Mouse (Mus musculus) stomach, embryonic 14.5 days (tissue): ENCODE measurements around the gene Snrnp35. TPM values are rescaled to one million over a fixed set of nuclear protein-coding genes. Genes with fewer than 3 reads are reported as not detected.
A peak's percentile ranks its signal among the peaks of the same experiment; 100 is the strongest.

Source experiments
- ATAC-seq: fragments of 200-750 bp; cut with Nextera tagmentation; 2 replicates; pipeline ENCODE4 v1.8.0; 2017; ENCODE audit warnings: low read depth, moderate TSS enrichment; ENCODE audit not compliant: insufficient number of reproducible peaks, insufficient read depth, low FRiP score
- H3K27ac ChIP-seq: fragments of 300-500 bp; sonication (generic); 2 replicates; pipeline ENCODE4 v1.5.1; 2014; ENCODE audit warnings: mild to moderate bottlenecking, low read length, moderate library complexity, mixed read lengths
- H3K27me3 ChIP-seq: fragments of 300-500 bp; sonication (generic); 2 replicates; pipeline ENCODE4 v1.6.1; 2014; ENCODE audit warnings: low read length, control low read depth, mixed read lengths; ENCODE audit not compliant: control insufficient read depth, insufficient read depth
- H3K36me3 ChIP-seq: fragments of 300-500 bp; sonication (generic); 2 replicates; pipeline ENCODE4 v1.6.1; 2014; ENCODE audit warnings: mild to moderate bottlenecking, control low read depth, low read length, moderate library complexity, mixed read lengths; ENCODE audit not compliant: control insufficient read depth, insufficient read depth
- H3K4me1 ChIP-seq: fragments of 300-500 bp; sonication (generic); 2 replicates; pipeline ENCODE4 v1.6.1; 2014; ENCODE audit warnings: low read length, control low read depth, mixed read lengths; ENCODE audit not compliant: control insufficient read depth, insufficient read depth
- H3K4me2 ChIP-seq: fragments of 300-500 bp; sonication (generic); replicated peaks from 2 replicates; pipeline ENCODE4 v1.6.1; 2014; ENCODE audit warnings: low read depth, low read length, control low read depth
- H3K4me3 ChIP-seq: fragments of 300-500 bp; sonication (generic); 2 replicates; pipeline ENCODE4 v1.5.1; 2014; ENCODE audit warnings: low read depth, low read length, control low read depth
- H3K9ac ChIP-seq: fragments of 300-500 bp; sonication (generic); replicated peaks from 2 replicates; pipeline ENCODE4 v1.6.1; 2014; ENCODE audit warnings: low read depth, mild to moderate bottlenecking, control low read depth, low read length, moderate library complexity, mixed read lengths
- H3K9me3 ChIP-seq: fragments of 300-500 bp; sonication (generic); 2 replicates; pipeline ENCODE4 v1.6.1; 2016; ENCODE audit warnings: low read depth, low read length, control low read depth; ENCODE audit not compliant: control insufficient read depth
- WGBS: fragments of 180-500 bp; shearing (Covaris S2); extraction: QIAGEN DNeasy Blood & Tissue Kit; methylation state at CpG from one replicate; pipeline ENCODE4 v1.1.7; 2014; 5-methylcytosine and 5-hydroxymethylcytosine counted together
- polyA plus RNA-seq: library from polyadenylated mRNA; unstranded; fragments of >200 nt; fragmentation: Nextera tagmentation; extraction: Ambion mirVana; gene quantifications from 2 replicates; pipeline ENCODE4 v1.2.1, GENCODE M21; 2014

The Snrnp35 gene
- polyA plus RNA-seq, 1 experiment from 2014 or later, result 11.5 TPM

- ATAC-seq, result peak; percentile 87
- H3K9ac ChIP-seq, result peak overlapping the region; percentile 92
- 5% methylated on average over 53 of the region's 66 CpGs for WGBS
- H3K9me3 ChIP-seq, result no peaks in the 10 kb centered on the region
- H3K4me2 ChIP-seq, result peak overlapping the region; percentile 82
- peaks cover 11% of the 10 kb centered on the region; the same call in 1 of the 2 replicates for H3K4me1 ChIP-seq
- H3K27me3 ChIP-seq, result no peaks in the 10 kb centered on the region
- H3K36me3 ChIP-seq, result peaks cover 27% of the 10 kb centered on the region
- peak overlapping the region; percentile 86 for H3K4me3 ChIP-seq
- H3K27ac ChIP-seq, result peak overlapping the region; percentile 95
Observed at GRCm38 (mm10) chr5:124444661-124445561, 38.0 kb upstream of the Snrnp35 start.

DNA sequence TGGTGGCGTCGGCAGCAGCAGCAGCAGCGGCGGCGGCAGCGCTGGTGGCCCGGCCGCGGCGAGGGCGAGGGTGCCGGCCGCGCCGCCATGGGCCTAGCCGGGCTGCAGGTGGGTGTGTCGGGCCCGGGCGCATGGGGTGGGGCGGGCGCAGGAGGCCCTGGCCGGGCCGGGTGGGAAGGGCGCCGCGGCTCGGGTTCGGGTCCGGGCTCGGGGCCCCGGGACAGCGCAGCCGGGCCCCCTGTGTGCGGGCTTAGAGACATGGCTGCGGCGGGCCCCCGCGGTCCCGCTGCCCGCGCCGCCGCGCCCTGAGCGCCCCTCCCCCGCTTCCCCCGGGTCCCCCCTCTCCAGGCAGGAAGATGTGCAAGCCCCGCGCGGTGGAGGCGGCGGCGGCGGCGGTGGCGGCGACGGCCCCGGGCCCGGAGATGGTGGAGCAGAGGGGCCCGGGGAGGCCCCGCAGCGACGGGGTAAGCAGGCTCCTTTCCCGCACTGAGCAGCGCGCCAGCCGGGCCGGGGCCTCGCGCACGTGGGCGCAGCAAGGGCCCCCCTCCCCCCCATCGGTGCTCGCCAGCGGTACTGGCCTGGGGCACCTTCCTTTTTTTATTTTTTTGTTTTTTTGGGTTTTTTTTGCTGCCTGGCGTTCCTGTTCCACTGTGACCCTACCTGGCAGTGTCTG, 37.2 kb upstream of the Snrnp35 start:
- peak overlapping the region; percentile 95 for H3K27ac ChIP-seq
- WGBS, result under 1% methylated on average over 68 of the region's 77 CpGs
- H3K27me3 ChIP-seq, result no peaks in the 10 kb centered on the region
- peaks cover 11% of the 10 kb centered on the region; the same call in 1 of the 2 replicates for H3K4me1 ChIP-seq
- H3K36me3 ChIP-seq, result peaks cover 35% of the 10 kb centered on the region
- peak; percentile 51 for ATAC-seq
- H3K9ac ChIP-seq, result peak overlapping the region; percentile 92
- no peaks in the 10 kb centered on the region for H3K9me3 ChIP-seq
- H3K4me3 ChIP-seq, result peak overlapping the region; percentile 86
- H3K4me2 ChIP-seq, result peak overlapping the region; percentile 77

DNA sequence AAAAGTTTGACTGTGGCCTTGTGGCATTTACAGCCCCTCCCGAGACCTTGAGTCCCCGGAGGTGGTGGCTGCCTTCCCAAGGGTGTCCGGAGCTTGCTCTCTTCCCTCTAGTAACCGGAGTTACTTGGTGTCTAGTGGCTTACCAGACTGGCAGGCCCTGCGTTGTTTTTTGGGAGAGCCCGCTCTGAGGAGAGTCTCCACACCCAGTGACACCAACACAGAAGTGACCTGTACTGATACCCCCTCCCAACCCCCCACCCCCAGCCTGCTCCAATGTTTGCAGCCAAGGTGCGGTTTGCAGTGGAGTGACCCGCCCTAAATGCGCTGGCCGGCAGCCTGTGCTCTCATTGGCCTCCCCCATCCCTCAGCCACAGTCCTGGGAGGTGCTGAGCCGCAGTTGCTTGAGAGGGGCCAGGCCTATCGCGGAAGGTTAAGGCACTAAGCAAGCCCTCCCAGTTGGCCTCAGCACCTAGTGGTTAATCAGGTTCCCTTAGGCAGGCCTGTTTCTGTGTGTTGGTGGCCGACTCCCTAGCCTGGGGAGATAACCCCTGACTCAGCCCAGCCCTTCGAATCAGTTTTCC, 36.5 kb upstream of the Snrnp35 start:
- no peaks in the 10 kb centered on the region for H3K27me3 ChIP-seq
- peak; percentile 83 for ATAC-seq
- 1% methylated on average over 15 of the region's 15 CpGs for WGBS

GRCm38 (mm10) chr5:124449494-124449893, 33.4 kb upstream of the Snrnp35 start:
- peaks cover 13% of the 10 kb centered on the region; the same call in 1 of the 2 replicates for H3K4me1 ChIP-seq
- 69% methylated on average over 6 of the region's 6 CpGs for WGBS
- H3K27me3 ChIP-seq, result no peaks in the 10 kb centered on the region
- no peak overlapping the region for H3K9ac ChIP-seq
- H3K4me2 ChIP-seq, result 0 out of 2 replicates have a peak overlapping the region, but pooled peaks have one; percentile 10
- no peaks in the 10 kb centered on the region for H3K9me3 ChIP-seq
- H3K4me3 ChIP-seq, result no peak overlapping the region
- ATAC-seq, result no peak
- peaks cover 69% of the 10 kb centered on the region for H3K36me3 ChIP-seq
- peak overlapping the region; percentile 69; the same call in 1 of the 2 replicates for H3K27ac ChIP-seq

More for the DNA sequence above, 36.5 kb upstream of the Snrnp35 start:
- H3K9ac ChIP-seq, result peak overlapping the region; percentile 92
- H3K4me1 ChIP-seq, result peaks cover 11% of the 10 kb centered on the region; the same call in 1 of the 2 replicates
- peaks cover 41% of the 10 kb centered on the region for H3K36me3 ChIP-seq
- H3K4me3 ChIP-seq, result peak overlapping the region; percentile 86
- peak overlapping the region; percentile 77 for H3K4me2 ChIP-seq
- peak overlapping the region; percentile 95 for H3K27ac ChIP-seq
- no peaks in the 10 kb centered on the region for H3K9me3 ChIP-seq

- 68% methylated on average over 7 of the region's 7 CpGs for WGBS
- Histone ChIP-seq H3K36me3 (peaks cover 75% of the 10 kb centered on the region), H3K9me3 (no peaks in the 10 kb centered on the region), H3K27ac (peak overlapping the region; percentile 69), H3K27me3 (no peaks in the 10 kb centered on the region), H3K4me2 (no peak overlapping the region), H3K4me1 (peaks cover 8% of the 10 kb centered on the region; the same call in 1 of the 2 replicates), H3K9ac (no peak overlapping the region), H3K4me3 (no peak overlapping the region)
- no peak for ATAC-seq
Observed at GRCm38 (mm10) chr5:124450051-124450450, 32.9 kb upstream of the Snrnp35 start.

- 74% methylated on average over 16 of the region's 16 CpGs for WGBS
- Histone ChIP-seq H3K4me1 (peaks cover 8% of the 10 kb centered on the region; the same call in 1 of the 2 replicates), H3K9ac (no peak overlapping the region), H3K4me2 (0 out of 2 replicates have a peak overlapping the region, but pooled peaks have one; percentile 8), H3K4me3 (no peak overlapping the region), H3K27me3 (no peaks in the 10 kb centered on the region), H3K27ac (peak overlapping the region; percentile 69), H3K36me3 (peaks cover 79% of the 10 kb centered on the region), H3K9me3 (no peaks in the 10 kb centered on the region)
- ATAC-seq, result peak; percentile 66
Observed at GRCm38 (mm10) chr5:124450641-124451340, 32.1 kb upstream of the Snrnp35 start.

- H3K4me2 ChIP-seq, result no peak overlapping the region
- H3K9ac ChIP-seq, result no peak overlapping the region
- 77% methylated on average over 15 of the region's 15 CpGs for WGBS
- peaks cover 8% of the 10 kb centered on the region; the same call in 1 of the 2 replicates for H3K4me1 ChIP-seq
- no peaks in the 10 kb centered on the region for H3K9me3 ChIP-seq
- peaks cover 91% of the 10 kb centered on the region for H3K36me3 ChIP-seq
- ATAC-seq, result no peak
- peak overlapping the region; percentile 15; the same call in 1 of the 2 replicates for H3K27ac ChIP-seq
- no peak overlapping the region for H3K4me3 ChIP-seq
- H3K27me3 ChIP-seq, result no peaks in the 10 kb centered on the region
Observed at GRCm38 (mm10) chr5:124452494-124453228, 30.3 kb upstream of the Snrnp35 start.
